Mouse (Mus musculus) kidney, adult 2 months (tissue): Measurements from ENCODE around the gene Nat8f6.
A peak's percentile ranks its signal among the peaks of the same experiment; 100 is the strongest.
"Not testable (repeated sequence)": the region's sequence is repeated elsewhere in the genome, so short reads cannot be mapped to it uniquely, and the experiment has no call there.

Experiments used
- CTCF ChIP-seq: fragments of 200-500 bp; conservative IDR thresholded peaks from 2 replicates; pipeline ENCODE4 v1.5.1; 2011; ENCODE audit warnings: low read depth, mild to moderate bottlenecking, control low read depth, low read length, moderate library complexity, mixed read lengths; ENCODE audit not compliant: insufficient read depth, insufficient read length
- POLR2A ChIP-seq: fragments of 200-500 bp; IDR thresholded peaks from one replicate; pipeline ENCODE4 v1.6.1; 2011; ENCODE audit warnings: low read depth, low read length, control low read depth

DNA sequence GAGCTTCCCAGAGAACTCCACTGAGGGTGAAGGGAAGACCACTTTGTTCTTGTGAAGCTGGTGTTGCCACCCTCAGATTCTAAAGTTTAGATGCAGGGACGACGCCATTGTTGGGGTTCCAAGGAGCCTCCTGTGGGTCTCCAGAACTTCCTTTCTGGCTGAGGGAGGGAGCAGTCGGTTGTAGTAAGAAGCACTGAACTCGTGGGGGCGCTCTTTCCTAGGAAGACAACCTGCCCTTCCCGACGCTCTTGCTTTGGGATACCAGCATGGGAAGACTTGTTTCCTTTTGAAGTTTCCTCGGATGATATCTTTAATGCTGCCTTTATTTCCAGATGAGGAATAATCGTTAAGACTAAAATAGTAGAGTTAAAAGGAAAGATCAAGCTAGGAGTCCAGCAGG lies 16.1 kb upstream of the Nat8f6 start:
- peak; percentile 30 for TF ChIP-seq CTCF
- TF ChIP-seq POLR2A = not testable (repeated sequence)
